Mouse (Mus musculus) brain, embryonic 14.5 days (tissue): ENCODE measurements around the gene Tex9.

Experiments used
- CTCF ChIP-seq: fragments of 200-500 bp; IDR thresholded peaks from 2 replicates; pipeline ENCODE4 v1.5.1; 2012; ENCODE audit warnings: inconsistent platforms, mild to moderate bottlenecking, moderate library complexity, borderline replicate concordance; ENCODE audit not compliant: insufficient read depth, insufficient read length; ENCODE audit errors: extremely low read depth
- POLR2A ChIP-seq: fragments of 200-500 bp; IDR thresholded peaks from 2 replicates; pipeline ENCODE4 v1.6.1; 2012; ENCODE audit warnings: mild to moderate bottlenecking, inconsistent platforms, borderline replicate concordance; ENCODE audit not compliant: poor library complexity, insufficient read depth, insufficient read length, severe bottlenecking; ENCODE audit errors: extremely low read depth

DNA sequence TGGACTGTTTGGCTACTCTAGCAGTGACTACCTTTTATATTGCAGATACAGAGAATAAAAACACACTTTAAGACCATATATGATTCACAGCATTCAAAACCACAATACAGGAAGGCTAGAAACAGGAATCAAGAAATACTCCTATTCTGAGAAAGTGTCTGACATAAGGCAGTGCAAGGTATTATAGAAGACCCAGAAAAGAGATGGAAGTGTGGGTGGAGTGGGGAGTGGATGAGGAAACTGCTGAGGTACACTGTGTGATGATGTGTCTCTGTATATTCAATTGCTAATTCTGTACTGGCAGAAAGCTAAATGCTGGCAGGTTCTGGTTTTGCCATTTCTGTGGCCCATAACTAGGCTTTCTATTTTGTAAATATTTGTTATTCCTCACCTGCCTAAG, 28.8 kb upstream of the Tex9 start:
- TF ChIP-seq POLR2A (no peak), CTCF (no peak)
